Mouse (Mus musculus) spleen, postnatal 4 days (tissue): Measurements from ENCODE around the gene Msrb2.

Experiments
- DNase-seq, 2 experiments: peaks; one replicate each; pipeline ENCODE4 v3.0.0; 2022; ENCODE audit warnings: low spot score in 2 of 2

Gene Msrb2

DNA sequence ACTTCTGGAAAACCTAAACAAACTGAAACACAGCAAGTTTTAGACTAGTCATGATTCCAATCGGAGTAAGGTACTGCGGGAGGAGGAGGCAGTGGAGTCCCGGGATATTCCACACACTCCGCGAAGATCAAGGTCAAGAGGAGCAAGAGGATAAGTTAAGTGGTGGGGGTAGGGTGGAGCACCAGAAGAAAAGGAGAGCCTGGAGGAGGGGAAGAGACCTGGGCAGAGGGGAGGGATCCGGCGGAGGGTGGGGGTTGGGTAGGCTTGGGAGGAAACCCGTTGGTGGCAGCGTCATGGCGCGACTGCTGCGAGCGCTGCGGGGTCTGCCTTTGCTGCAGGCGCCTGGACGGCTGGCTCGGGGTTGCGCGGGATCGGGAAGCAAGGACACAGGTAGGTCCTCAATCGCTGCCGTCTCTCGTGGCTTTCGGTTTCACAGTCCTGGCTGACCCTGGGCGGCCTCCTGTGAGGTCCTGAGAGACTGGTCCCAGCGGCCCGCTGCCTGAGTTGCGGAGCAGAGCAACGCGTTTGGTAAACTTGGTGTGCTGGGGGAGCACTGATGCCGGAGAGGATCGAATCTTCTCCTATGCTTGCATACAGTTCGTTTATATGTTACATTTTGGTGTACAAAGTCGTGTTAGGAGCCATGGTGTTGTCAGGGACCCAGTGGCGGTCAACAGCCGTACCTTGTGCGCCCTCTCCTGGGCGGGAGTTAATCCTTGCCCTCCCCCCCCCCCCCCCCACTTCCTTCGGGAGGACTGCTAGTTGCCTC lies at the start of gene Msrb2:
Gene Msrb2, plus strand, starts transcription at position 51 of the 769 bp plus-strand sequence.
- peak; percentile 67 to 85 for DNase-seq

DNA sequence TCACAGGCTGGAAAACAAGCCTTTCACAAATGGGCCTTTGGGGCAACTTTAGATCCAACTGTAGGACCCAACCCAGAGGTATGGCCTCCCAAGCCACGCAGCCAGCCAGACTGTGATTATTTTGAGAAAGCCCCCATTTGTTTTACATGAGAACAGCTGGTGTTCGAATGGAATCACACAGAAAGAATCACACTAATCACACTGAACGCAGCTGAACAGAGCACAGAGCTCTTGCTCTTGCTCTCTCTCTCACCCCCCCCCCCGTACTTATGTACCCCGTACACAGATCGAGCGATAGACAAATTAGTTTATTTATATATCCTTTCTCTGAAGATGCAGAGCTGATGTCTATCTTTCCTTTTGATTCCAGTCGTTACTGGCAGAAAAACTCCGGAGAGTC lies 48.8 kb upstream of the Msrb2 start:
- DNase-seq = no peak

DNA sequence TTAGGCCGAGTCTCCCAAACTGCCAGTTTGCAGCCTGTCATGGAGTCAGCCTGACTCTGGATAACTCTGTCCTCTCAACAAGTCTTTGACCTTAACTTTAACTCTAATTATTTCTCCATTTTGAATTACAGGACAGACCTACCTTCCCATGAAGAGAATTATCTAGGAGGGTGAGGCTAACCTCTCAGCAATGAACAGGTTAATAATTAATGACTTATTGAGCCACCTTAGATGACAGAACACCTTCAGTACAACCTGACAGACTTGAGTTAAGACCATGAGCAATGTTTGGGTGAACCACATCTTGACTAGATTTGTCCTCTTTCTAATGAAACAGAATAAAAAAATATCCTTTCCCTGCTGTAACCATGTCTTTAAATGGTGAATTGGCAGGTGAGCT lies 44.9 kb upstream of the Msrb2 start:
- no peak for DNase-seq

DNA sequence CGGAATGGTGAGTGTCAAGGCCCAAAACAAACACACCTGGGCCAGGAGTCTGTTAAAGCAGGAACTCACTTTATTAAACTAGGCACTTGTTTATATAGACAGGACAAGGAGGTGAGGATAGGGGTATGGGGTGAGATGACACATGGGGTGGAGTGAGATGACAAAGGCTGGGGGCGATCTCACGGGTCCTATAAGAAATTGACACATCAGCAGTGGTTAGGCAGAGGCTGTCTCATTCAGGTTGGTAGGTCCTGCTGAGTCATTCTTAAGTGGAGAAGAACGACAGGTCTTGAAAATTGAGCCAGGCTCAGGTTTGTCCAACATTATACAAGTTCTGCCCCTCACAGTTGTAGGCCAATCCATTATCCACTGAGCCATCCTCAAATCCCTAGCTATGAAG lies 43.4 kb upstream of the Msrb2 start:
- DNase-seq = no peak

DNA sequence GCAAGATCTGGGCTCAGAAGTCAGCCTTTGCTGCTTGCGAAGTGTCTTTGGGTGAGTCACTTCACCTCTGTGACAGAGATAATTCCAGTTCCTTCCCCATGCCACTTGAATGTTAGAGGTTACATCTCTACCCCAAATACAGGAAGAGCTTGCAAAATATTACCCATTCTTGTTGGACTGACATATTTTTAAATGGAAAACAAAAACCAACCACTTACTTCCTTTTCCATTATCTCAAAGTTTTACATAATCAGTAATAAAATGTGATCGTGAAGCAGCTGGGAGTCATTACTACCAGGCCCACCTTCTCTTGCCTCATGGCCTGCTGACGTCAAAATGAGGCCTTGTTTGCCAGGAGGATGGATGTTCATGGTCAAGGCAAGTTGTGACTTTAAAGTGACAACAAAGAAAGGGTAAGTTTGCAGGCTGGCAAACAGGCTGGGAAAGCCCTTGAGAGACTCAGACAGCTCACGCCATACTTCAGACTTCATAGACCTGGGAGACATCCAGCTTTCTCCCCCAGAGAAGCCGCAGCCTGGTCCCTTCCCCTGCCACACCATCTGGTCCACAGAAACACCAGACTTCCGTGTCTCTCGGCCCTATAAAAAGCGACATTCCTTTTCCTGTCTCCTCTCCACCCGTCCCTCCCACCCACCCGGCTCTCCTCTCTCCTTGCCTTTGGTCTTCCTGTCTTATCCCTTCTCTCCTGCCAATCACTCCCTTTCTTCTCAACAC lies 27.2 kb upstream of the Msrb2 start:
- no peak for DNase-seq

DNA sequence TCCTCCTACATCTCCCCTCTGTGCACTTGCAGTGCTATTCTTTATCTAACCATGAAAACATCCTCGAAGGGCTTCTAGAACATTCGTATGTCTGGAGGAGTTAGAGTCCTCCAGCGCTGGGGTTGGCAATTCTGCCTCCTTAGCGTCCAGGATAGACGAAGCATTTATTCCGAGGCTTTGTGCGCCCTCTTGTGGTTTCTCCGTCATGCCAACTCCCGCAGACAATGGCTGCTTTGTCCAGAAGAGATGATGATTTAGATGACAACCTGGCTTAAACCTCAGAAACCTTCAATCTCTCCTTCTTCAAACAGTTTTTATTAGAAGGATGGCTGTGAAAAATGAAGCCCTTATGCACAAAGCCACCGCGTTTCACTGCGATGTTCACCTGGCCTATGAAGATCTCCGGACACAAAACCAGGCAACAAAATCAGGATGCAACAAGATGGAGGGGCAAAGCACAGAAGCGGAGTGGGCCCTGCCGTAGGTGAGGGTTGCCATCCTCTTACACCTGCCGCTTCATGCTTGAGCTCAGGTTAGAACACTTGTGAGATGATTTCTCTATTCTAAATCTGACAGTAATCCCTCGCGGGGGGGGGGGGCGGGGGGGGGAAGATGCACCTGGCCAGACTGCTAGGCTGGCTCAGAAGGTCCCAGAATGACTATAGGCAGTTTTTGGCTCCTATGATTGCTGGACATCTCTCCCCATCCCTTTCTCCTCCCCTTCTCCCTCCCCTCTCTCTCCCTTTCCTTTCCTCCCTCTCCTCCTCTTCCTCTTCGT lies 26.4 kb upstream of the Msrb2 start:
- DNase-seq = peak; percentile 70 to 88

DNA sequence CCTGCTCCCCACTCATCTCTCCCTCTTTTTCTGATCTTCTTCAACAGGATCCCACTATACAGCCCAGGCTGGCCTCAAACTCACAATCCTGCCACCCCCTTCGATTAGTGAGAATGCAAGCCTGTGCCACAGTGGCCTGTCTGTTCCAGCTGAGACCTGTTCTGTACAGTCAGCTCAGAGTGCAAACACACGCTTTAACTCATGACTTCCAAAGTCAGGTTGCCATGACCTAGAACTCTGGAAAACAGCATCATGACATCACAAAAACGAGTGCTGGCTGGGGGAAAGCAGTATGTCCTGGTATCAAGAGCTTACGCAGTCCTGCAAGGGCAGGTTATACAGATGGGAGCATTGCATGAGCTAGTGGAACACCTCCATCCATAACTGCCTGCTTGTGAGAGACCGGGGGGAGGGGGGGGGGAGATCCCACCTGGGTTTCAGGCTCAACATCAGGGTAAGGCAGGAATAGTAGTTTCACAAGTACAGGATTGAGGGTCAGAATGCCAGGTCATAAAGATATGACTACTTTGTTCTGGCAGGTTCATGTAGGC lies 25.8 kb upstream of the Msrb2 start:
- DNase-seq = no peak

DNA sequence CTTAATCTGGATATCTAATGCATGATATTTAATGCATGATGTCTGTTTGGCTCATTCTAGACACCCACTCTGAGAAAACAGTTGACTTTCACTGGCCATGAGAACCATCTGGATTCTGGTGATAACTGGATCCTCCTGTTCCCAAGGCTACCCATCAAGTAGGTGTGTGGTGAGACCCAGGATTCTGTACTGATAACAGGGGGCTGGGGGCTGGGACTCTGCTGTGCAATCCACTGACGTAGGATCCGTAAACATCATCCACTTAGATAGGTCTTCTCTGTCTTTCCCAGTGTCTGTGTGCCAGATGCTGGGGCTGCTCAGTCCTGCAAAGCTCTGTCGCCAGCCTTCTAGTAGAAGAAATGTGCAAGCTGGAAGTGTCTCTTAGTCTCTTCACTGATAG lies 22.8 kb upstream of the Msrb2 start:
- DNase-seq = no peak

DNA sequence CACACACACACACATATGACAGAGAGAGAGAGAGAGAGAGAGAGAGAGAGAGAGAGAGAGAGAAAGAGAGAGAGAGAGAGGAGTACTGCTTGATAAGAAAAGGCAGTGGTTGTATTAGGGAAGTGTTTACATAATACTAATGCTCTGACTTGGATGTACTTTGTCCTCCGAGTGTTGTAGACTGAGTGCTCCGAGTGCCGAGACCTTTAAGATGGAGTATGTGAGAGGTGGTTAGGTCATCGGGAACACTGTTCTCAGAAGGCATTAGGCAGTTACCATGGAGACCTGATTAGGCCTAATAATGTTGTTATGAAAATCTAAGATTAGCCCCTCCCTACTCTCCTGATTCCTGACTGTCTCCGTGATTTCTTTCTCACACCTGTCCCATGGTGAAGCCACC lies 21.1 kb upstream of the Msrb2 start:
- DNase-seq = no peak

DNA sequence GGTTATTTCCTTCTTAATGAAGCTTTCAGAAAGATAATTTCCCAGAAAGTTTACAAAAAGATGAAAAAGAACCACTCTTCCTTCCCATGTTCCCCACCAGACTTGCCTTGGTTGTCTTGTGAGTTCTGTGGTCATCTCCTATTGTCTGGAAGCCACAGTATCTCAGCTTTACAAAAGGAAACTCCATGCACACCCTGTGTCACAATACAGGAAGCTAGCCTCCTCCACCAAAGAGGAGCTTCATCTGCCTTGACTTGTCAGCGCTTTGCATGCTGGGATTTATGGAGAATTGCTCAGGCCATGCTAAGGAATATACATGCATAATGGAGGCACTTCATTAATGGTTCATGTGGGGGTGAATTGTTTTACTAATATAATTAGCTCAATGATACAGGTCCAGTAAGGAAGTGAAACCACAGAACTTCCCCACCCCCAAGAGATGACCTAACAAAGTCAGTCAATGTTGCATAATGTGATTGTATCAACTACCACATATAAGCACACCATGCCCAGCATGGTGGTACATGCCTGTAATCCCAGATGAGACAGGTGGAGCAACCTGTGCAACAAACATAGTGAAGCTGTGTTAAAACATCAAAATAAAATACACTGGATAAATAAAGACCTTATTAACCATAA lies 19.5 kb upstream of the Msrb2 start:
- DNase-seq = no peak

DNA sequence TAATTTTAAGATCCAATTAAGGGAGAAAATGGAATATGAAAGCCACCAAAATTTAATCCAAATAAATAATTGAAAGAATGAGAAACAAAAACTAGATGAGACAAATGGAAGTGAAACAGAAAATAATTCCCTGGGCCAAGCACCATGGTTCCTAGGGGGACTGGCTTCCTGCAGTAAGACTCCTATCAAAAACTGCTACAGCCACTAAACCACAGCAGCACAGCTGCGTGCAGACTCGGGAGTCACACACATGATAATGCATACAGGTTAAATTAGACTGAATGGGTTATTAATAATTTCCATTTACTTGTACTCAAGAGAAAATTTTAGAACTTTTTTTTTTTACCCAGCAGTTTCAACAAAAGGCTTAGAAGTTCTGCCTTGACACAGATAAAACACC lies 18.1 kb upstream of the Msrb2 start:
- DNase-seq = no peak

DNA sequence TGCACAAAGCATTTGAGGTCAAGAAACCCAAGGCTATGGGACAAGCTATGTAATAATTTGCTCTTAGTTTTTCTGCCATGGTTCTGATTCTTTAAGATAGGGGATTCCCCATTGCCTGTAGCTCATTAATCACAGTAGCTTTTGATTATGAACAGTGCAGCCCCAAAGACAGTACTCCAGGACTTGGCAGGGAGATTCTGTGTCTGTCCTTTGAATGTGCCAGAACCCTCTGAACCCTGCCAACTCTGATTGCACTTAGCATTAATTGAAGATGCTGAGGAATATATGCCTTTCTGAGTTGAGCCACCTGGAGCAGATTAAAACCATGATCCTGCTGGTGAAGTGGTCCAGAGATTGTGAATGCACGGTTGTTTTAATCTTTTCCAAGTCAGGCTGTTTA lies 8.4 kb upstream of the Msrb2 start:
- DNase-seq = no peak

DNA sequence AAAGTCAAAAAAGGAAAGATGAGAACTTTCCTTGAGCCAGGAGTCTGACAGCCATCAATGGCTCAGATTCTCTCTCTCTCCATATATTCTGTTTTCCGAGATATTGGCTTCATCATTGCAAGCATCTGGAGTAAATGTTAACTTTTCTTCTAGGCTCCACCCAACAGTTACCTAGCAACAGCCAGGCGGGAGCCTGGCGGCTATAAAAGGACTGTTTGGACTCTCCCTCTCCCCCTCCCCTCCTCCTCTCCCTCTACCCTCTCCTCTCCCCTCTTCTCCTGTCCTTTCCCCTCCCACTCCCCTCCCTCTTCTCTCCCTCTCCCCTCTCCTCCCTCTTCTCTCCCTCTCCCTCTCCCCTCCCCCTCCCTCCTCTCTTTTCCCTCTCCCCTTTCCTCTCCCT lies 4.8 kb upstream of the Msrb2 start:
- DNase-seq = no peak

DNA sequence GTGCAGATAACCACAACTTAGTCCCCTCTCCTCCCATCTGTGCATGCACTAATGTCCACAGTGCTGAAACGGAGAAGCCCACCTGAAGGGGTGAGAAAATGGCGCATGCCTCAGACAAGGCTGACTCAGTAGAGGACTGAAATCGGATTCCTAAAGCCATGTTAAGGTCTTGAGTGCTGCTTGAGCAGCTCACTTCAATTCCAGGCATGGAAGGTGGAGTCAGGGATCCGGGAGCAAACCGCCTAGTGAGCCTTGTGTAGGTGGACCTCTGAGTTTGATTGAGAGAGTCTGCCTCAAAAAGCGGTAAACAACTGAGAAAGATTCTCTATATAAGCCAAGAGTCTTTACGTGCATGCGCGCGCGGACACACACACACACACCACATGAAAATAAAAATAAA lies 4.1 kb upstream of the Msrb2 start:
- no peak for DNase-seq

DNA sequence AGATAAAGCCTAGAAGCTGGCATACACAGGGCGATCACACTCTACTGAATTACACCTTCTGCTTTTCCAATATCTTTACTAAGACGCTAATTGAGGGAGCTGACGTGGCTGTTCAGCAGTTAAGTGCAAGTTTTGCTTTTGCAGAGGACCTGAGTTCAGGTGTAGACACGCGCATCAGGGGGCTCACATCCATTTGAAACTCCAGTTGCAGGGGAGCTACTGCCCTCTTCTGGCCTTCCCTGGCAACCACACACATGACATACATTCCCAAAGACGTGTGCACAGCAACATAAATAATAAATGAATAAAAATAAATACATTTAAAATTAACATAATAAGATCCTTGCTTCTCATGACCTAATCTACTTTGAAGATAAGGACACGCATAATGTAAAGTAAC lies 2.5 kb downstream of the Msrb2 start:
- DNase-seq = no peak

DNA sequence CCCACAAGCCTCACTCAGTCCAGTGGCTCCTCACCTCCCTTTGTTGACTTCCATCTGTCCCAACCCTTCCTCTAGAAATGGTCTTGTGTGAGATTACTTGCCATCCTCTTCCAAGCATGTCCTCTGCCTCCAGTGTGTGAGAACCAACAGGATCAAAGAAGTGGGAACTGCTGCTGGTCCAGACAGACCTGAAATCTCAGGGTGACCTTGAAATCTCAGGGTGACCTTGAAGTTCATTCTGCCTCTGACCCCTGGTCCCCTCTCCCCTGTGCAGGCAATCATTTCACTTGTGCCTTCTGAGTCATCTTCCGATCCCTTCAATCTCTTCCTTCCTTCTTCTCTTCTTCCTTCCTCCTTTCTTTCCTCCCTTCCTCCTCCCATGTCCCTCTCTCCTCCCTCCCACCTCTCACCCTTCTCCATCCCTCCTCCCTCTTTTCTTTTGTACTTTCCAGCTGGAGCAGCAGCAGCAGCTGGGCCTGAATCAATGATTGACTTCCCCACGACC lies 9.3 kb downstream of the Msrb2 start:
- no peak for DNase-seq

DNA sequence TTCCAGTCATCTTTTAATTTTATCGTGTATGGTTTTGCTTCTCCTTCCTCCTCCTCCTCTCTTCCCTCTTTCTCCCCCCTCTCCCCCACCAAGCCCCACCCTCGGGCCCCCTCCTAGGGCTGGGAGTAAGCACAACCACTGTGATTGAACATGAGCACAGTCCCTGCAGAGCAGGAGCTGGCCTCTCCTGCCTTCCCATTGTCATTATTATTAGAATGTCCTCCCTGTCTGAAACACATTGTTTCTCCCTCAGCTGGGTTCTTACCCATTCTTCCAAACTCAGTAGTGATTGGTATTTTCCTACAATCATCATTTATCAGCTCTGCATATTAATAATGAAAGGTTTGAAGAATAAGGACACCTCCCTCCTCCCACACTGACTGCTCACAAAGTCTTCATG lies 9.7 kb downstream of the Msrb2 start:
- DNase-seq = no peak

DNA sequence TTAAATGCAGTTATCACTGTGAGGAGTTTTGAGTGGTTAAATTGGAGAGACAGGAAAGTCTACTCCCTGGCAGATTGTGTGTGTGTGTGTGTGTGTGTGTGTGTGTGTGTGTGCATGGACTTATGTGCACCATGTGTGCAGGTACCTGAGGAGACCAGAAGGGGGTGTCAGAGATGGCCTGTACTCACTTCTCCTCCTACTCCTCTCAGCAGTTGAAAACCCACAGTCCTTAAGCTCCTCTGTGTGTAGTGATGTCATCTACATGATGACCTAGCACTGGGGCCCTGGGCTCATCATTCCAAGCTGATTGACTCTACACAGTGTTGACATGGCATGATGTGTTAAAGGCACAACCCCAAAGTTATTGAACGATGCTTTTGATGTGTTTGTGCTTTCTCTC lies 11.0 kb downstream of the Msrb2 start:
- DNase-seq = no peak

DNA sequence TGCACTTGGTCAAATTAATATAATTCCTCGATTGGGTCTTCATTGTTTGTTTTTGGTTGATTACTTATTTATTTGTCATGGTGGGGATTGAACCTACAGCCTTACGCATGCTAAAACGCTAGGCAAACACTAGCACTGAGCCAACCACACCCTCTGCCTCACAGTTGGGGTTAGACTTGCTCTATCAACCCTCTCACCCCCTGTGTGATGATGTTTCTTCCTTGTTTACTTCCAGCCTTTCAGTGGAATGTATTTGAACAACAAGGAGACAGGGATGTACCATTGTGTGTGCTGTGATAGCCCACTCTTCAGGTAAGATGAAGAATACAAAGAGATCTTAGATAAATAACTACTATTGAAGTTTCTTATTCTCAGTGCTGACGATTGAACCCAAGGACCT lies 11.8 kb downstream of the Msrb2 start:
- DNase-seq = no peak

DNA sequence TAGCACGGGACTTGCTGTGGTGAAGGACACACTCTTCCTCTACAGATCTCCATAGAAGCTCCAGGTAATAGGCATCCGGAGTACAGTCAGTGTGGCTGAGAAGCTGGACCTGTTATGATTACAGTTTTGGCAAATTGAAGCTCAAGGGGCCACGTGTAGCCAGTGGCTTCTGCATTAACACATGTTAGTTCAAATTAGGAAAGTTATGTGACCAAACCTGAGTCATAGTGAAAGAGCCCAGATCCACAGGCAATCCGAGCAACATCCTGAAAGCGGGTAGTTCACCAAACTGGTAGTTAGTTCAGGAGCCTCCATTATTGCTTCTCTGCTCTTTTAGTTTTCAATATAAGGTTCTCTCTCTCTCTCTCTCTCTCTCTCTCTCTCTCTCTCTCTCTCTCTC lies 14.5 kb downstream of the Msrb2 start:
- DNase-seq = no peak

DNA sequence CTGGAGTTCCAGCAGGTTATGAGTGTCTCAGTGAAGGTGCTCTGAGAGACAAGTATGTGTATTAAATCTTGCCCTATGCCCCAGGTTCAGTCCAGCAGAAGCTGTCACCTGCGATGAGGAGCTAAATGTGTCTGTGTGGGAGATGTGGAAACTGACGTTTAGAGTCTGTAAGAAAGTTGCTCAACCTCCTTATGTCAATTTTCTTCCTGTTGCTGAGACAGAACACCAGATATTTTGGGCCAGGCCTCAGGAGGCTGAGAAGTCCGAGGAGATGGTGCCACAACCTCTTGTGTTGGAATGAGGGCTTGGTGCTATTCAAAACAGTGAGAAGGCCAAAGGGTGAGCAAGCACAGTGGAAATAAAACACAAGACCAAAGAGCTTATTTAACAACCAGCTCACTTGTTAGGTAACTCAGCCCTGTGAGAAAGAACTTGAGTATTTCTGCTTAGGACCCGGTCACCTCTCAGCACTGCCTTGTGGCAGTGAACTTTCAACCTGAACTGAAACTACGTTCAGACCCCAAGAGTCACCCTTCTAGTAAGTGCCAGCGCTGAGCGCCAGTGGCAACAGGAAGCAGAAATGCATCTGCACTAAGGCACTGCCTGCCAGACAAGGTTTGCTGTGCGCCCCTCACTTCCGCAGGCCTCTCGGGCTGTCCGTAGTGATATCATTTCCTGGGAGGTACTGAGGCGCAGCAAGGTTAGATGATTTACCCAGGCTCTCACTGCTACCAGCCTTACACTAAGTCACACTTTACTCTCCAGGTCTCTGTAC lies 17.3 kb downstream of the Msrb2 start:
- DNase-seq = peak; percentile 44 to 70
